Mouse (Mus musculus) neutrophil, adult 5-6 weeks (primary cell): ENCODE results near the gene Olfr1195. TPM values are rescaled to one million over a fixed set of nuclear protein-coding genes. Genes with fewer than 3 reads are reported as not detected.
"Not testable (repeated sequence)": the region's sequence is repeated elsewhere in the genome, so short reads cannot be mapped to it uniquely, and the experiment has no call there.

Experiments used
- ATAC-seq: fragments of 151-379, 151-347 bp; 2 replicates; pipeline ENCODE4 v1.8.0; 2017; ENCODE audit warnings: mild to moderate bottlenecking, moderate TSS enrichment; ENCODE audit not compliant: insufficient number of reproducible peaks, poor library complexity, low FRiP score, severe bottlenecking; ENCODE audit errors: extremely low read depth
- total RNA-seq: library from RNA; stranded (forward); fragments of 200-1000 nt; gene quantifications from 2 replicates; pipeline ENCODE4 v1.2.3, GENCODE M21; 2017

Olfr1195 gene
- total RNA-seq = not detected in 2 replicates

GRCm38 (mm10) chr2:88689087-88689486, at the start of gene Olfr1195:
Olfr1195 (minus strand) TSS chr2:88689187.
- no peak for ATAC-seq

- ATAC-seq = no peak
These were observed 43.3 kb upstream of the Olfr1195 start, which contains the start of gene Olfr1197 for GRCm38 (mm10) chr2:88732266-88732665. Olfr1197 (minus strand) TSS chr2:88732366.

GRCm38 (mm10) chr2:88704497-88704896, 15.5 kb upstream of the Olfr1195 start, which contains the start of gene Olfr1196:
Olfr1196 (minus strand) TSS chr2:88704597.
- ATAC-seq = no peak

GRCm38 (mm10) chr2:88675328-88675727, 13.7 kb downstream of the Olfr1195 start, which contains the start of gene Olfr1193:
Olfr1193 (plus strand) TSS chr2:88675628.
- not testable (repeated sequence) for ATAC-seq

GRCm38 (mm10) chr2:88648209-88648608, 40.8 kb downstream of the Olfr1195 start, which contains the start of gene Olfr1192-ps1:
Olfr1192-ps1 (plus strand) TSS chr2:88648509.
- no peak for ATAC-seq

GRCm38 (mm10) chr2:88640242-88640641, 48.7 kb downstream of the Olfr1195 start, which contains the start of gene Olfr1191-ps1:
Olfr1191-ps1 (plus strand) TSS chr2:88640542.
- not testable (repeated sequence) for ATAC-seq

Other genes with a start within 250 kb of the Olfr1195 start
- not detected in 2 replicates for gene Gm13757, start 240.1 kb downstream of the Olfr1195 start, total RNA-seq
- 0.12 TPM in 1 of 2 replicates, not detected in the other for gene Olfr1183, start 234.3 kb downstream of the Olfr1195 start, total RNA-seq
- gene Olfr1184, start 205.6 kb downstream of the Olfr1195 start, total RNA-seq = not detected in 2 replicates
- gene Olfr1185-ps1, start 195.9 kb downstream of the Olfr1195 start, total RNA-seq = not detected in 2 replicates
- gene Olfr1186, start 170.6 kb downstream of the Olfr1195 start, total RNA-seq = not detected in 2 replicates
- not detected in 2 replicates for gene Olfr1188, start 132.3 kb downstream of the Olfr1195 start, total RNA-seq
- gene Olfr1189, start 102.7 kb downstream of the Olfr1195 start, total RNA-seq = not detected in 2 replicates
- not detected in 2 replicates for gene Olfr1191-ps1, start 48.6 kb downstream of the Olfr1195 start, total RNA-seq
- 0.12 TPM in 1 of 2 replicates, not detected in the other for gene Olfr1192-ps1, start 40.7 kb downstream of the Olfr1195 start, total RNA-seq
- not detected in 2 replicates for gene Olfr1193, start 13.6 kb downstream of the Olfr1195 start, total RNA-seq
- not detected in 2 replicates for gene Olfr1196, start 15.4 kb upstream of the Olfr1195 start, total RNA-seq
- gene Olfr1197, start 43.2 kb upstream of the Olfr1195 start, total RNA-seq = not detected in 2 replicates
- gene Olfr1198, start 62.2 kb upstream of the Olfr1195 start, total RNA-seq = not detected in 2 replicates
- not detected in 2 replicates for gene Olfr1199, start 71.3 kb upstream of the Olfr1195 start, total RNA-seq
- gene Olfr1200, start 81.3 kb upstream of the Olfr1195 start, total RNA-seq = not detected in 2 replicates
- not detected in 2 replicates for gene Olfr1201, start 103.8 kb upstream of the Olfr1195 start, total RNA-seq
- not detected in 2 replicates for gene Olfr1202, start 125.3 kb upstream of the Olfr1195 start, total RNA-seq
- not detected in 2 replicates for gene Olfr1205, start 140.6 kb upstream of the Olfr1195 start, total RNA-seq
- not detected in 2 replicates for gene Olfr1204, start 160.1 kb upstream of the Olfr1195 start, total RNA-seq
- not detected in 2 replicates for gene Olfr1206, start 174.0 kb upstream of the Olfr1195 start, total RNA-seq
- 0.25 TPM in 1 of 2 replicates, not detected in the other for gene Olfr1208, start 213.1 kb upstream of the Olfr1195 start, total RNA-seq
- not detected in 2 replicates for gene Olfr1209, start 226.0 kb upstream of the Olfr1195 start, total RNA-seq
- not detected in 2 replicates for gene Olfr1211, start 248.9 kb upstream of the Olfr1195 start, total RNA-seq